Mouse (Mus musculus) layer of hippocampus, adult 9-10 months (tissue): ENCODE results near the gene Olfr1312.
"Not testable (repeated sequence)": the region's sequence is repeated elsewhere in the genome, so short reads cannot be mapped to it uniquely, and the experiment has no call there.

ENCODE experiments used
- DNase-seq: peaks from one replicate; pipeline ENCODE4 v3.0.0; 2022; ENCODE audit warnings: low spot score

Olfr1312 gene

DNA sequence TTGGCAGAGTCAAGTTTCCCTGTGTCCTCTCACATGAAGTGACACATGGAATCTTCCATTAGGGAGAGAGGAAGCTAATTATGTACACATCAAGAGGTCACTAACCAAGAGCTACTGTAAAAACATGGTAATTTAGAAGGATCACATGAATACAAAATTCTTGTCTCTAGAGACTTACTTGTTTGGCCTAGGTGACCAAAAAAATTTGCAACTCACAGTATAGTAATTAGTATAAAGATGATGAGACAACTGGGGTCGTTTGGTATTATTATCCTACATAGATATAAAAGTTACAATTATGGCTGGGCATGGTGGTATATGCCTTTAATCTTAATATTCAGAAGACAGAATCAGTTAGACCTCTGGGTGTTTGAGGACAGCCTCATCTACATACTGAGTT, at the start of gene Olfr1312:
Gene Olfr1312 (minus strand): TSS at position 101 of the 400 bp plus-strand sequence.
- no peak for DNase-seq

DNA sequence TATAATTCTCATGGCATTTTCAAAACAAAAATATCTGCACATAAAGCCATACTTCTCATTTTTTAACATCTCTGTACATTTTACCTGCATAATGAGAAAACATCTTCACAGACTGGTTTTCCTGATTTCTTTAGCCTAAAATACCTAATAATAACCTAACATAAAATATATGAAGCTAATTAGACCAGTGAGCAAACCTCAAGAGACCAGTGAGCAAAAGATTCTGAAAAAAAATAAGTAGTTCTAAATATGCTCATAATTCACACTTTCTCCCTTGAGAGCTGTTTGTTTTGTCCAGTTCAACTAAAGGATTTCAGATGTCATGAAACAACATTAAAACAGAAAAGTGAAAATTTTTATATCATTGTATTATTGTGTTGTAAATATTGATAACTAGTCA, 46.6 kb upstream of the Olfr1312 start, which contains the start of gene Olfr1314:
Gene Olfr1314 (minus strand): TSS at position 101 of the 400 bp plus-strand sequence.
- no peak for DNase-seq

GRCm38 (mm10) chr2:112077743-112078142, 27.7 kb upstream of the Olfr1312 start, which contains the start of gene Olfr1313:
Gene Olfr1313 (minus strand): TSS chr2:112077843.
- DNase-seq, result no peak

DNA sequence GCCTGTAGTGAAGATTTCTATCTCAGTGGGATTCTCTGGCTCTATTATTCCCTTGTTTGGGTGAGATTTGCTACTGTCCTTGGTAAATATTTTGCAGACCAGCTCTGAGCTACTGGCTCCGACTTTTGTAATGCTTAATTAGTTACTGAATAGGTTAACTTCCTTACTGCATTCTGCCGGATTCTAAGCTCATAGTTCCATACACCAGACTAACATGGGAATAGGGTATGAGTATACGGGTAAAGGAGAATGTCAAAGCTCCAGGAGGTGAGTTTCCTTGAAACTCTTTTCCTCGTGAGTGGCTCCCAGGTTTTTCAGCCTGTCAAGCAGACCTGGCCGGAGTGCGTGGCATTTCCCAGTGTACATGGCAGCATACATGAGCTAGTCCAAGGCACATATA, 23.1 kb downstream of the Olfr1312 start:
- not testable (repeated sequence) for DNase-seq

DNA sequence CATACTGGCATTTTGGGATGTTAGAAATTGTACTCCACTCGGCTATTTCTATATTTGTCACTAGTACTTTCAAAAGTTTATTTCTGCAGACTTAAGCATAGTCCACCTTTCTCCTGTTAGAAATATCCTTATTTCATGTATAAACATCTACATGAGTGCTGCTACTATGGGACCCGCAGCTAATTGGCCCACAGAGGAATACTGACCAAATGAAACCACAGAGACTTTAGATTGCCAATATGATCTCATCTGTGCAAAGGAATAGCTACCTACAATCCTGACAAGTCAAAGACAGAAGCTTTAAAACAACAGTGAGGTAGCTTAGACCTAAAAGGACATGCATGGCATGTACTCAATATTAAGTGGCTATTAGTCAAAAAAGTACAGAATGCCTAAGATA, 25.7 kb downstream of the Olfr1312 start, which contains the start of gene Olfr1311:
Gene Olfr1311 (minus strand): TSS at position 101 of the 400 bp plus-strand sequence.
- DNase-seq, result no peak

- DNase-seq, result no peak
Measured at GRCm38 (mm10) chr2:112014900-112015299, 35.1 kb downstream of the Olfr1312 start.

GRCm38 (mm10) chr2:112012608-112013007, 37.4 kb downstream of the Olfr1312 start, which contains the start of gene Olfr1310:
Gene Olfr1310 (minus strand): TSS chr2:112012708.
- no peak for DNase-seq

DNA sequence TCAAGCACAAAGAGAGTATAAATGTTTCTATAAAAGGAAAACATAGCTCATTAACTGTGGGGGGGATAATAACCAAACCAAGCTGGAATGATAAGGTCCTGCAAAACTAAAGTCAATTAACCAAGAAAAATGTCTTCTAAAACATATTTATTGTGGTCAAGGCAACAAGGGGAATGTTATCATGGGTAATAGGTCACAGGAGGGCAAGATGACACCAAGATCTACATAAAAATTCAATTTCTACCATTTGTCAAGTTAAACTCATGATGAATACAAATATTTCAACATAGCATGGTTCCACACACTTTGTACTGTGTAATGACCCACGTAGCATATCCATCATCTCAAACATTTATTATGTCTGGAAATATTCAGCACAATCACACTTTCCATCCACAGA, 59.9 kb downstream of the Olfr1312 start, which contains the start of gene Olfr1309:
Gene Olfr1309 (minus strand): TSS at position 101 of the 400 bp plus-strand sequence.
- DNase-seq, result no peak
